Mouse (Mus musculus): ENCODE data around the gene Ngfr. TPM values are rescaled to one million over a fixed set of nuclear protein-coding genes. Genes with fewer than 3 reads are reported as not detected.

Gene Ngfr
- polyA plus RNA-seq, 1 experiment from 2014 or later, result 17.6 TPM

GRCm38 (mm10) chr11:95528231-95528630 is 59.3 kb downstream of the Ngfr start:
- H3K4me1 ChIP-seq (replicated peaks; ENCODE audit: control insufficient read depth, insufficient read depth, low read length), result no peaks in the 10 kb centered on the region
- DNase-seq (ENCODE audit: low spot score) (no peak), ATAC-seq (replicated peaks; ENCODE audit: low FRiP score, low TSS enrichment, low read depth) (no peak)
- H3K27ac ChIP-seq (ENCODE audit: low read depth), result no peak overlapping the region
- no peak overlapping the region for H3K4me2 ChIP-seq (ENCODE audit: low read length)
- 0 out of 2 replicates have a peak, but pooled peaks cover under 1% of the 10 kb centered on the region for H3K27me3 ChIP-seq (replicated peaks; ENCODE audit: control insufficient read depth, insufficient read depth, low read length)
- H3K9ac ChIP-seq (ENCODE audit: low read length), result no peak overlapping the region
- no peaks in the 10 kb centered on the region for H3K36me3 ChIP-seq (ENCODE audit: control insufficient read depth, insufficient read depth, low read length)
- H3K9me3 ChIP-seq (ENCODE audit: control insufficient read depth, low read length), result no peaks in the 10 kb centered on the region
- H3K4me3 ChIP-seq (ENCODE audit: low read depth, low read length), result no peak overlapping the region
- 80% methylated on average over 3 of the region's 3 CpGs for WGBS

DNA sequence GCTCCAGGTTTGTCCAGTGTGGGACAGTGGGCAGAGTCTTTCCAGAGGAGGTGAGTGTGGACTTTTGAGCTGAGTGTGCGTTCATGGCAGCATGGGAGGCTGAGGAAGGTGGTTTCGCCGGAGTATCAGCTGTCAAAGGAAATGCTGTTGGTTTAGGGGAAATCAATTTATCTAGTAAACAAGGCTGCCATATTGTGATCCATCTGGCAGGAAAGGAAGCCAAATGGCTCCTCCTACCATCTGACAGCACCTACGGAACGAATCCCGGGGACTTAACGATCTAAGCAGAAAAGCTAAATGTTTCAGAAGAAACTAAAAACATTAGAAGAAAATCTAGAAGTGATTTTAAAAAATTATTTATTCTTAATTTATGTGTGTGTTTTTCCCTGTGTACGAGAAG is 60.2 kb downstream of the Ngfr start:
- DNase-seq (ENCODE audit: low spot score) (no peak), ATAC-seq (replicated peaks; ENCODE audit: low FRiP score, low TSS enrichment, low read depth) (no peak)
- Histone ChIP-seq H3K27ac (ENCODE audit: low read depth) (no peak overlapping the region), H3K4me3 (ENCODE audit: low read depth, low read length) (no peak overlapping the region), H3K9me3 (ENCODE audit: control insufficient read depth, low read length) (no peaks in the 10 kb centered on the region), H3K4me1 (replicated peaks; ENCODE audit: control insufficient read depth, insufficient read depth, low read length) (no peaks in the 10 kb centered on the region), H3K4me2 (ENCODE audit: low read length) (no peak overlapping the region), H3K27me3 (replicated peaks; ENCODE audit: control insufficient read depth, insufficient read depth, low read length) (no peaks in the 10 kb centered on the region), H3K9ac (ENCODE audit: low read length) (no peak overlapping the region), H3K36me3 (ENCODE audit: control insufficient read depth, insufficient read depth, low read length) (no peaks in the 10 kb centered on the region)
- WGBS, result 86% methylated on average over 8 of the region's 8 CpGs

DNA sequence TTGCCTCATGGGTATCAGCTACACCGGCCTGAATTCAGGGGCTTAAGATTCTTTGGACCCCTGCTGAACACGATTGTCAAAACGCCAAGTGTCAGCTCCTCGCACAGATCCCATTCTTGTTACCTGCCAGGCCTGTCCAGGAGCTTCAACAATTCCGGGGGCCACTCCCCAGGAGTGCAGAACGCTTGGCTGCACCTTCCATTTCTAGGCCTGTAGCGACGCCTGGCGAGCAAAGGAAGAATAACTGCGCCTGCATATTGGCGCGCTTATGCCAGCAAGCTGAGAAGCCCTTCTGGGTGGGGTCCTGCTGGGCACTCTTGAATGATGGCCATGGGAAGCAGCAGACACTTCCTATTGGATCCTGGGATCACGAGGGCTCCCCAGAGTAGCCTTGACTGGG is 66.0 kb downstream of the Ngfr start:
- no peaks in the 10 kb centered on the region for H3K9me3 ChIP-seq (ENCODE audit: control insufficient read depth, low read length)

GRCm38 (mm10) chr11:95520456-95521072 is 67.0 kb downstream of the Ngfr start:
- no peak overlapping the region for H3K9ac ChIP-seq (ENCODE audit: low read length)
- WGBS, result 6% methylated on average over 27 of the region's 27 CpGs

More for the DNA sequence above, 66.0 kb downstream of the Ngfr start:
- peak overlapping the region; percentile 15 for H3K4me3 ChIP-seq (ENCODE audit: low read depth, low read length)
- 2% methylated on average over 13 of the region's 13 CpGs for WGBS
- ATAC-seq (replicated peaks; ENCODE audit: low FRiP score, low TSS enrichment, low read depth), result peak; percentile 26; the same call in 1 of the 2 replicates
- peak overlapping the region; percentile 42 for H3K4me2 ChIP-seq (ENCODE audit: low read length)
- H3K27ac ChIP-seq (ENCODE audit: low read depth), result no peak overlapping the region
- peak; percentile 89 for DNase-seq (ENCODE audit: low spot score)
- H3K4me1 ChIP-seq (replicated peaks; ENCODE audit: control insufficient read depth, insufficient read depth, low read length), result peaks cover 6% of the 10 kb centered on the region; the same call in 1 of the 2 replicates
- peaks cover 6% of the 10 kb centered on the region; the same call in 1 of the 2 replicates for H3K27me3 ChIP-seq (replicated peaks; ENCODE audit: control insufficient read depth, insufficient read depth, low read length)
- H3K9ac ChIP-seq (ENCODE audit: low read length), result no peak overlapping the region
- H3K36me3 ChIP-seq (ENCODE audit: control insufficient read depth, insufficient read depth, low read length), result no peaks in the 10 kb centered on the region

GRCm38 (mm10) chr11:95519996-95520395 is 67.5 kb downstream of the Ngfr start:
- Histone ChIP-seq H3K9ac (ENCODE audit: low read length) (no peak overlapping the region), H3K36me3 (ENCODE audit: control insufficient read depth, insufficient read depth, low read length) (no peaks in the 10 kb centered on the region), H3K4me2 (ENCODE audit: low read length) (no peak overlapping the region), H3K4me1 (replicated peaks; ENCODE audit: control insufficient read depth, insufficient read depth, low read length) (peaks cover 8% of the 10 kb centered on the region), H3K27me3 (replicated peaks; ENCODE audit: control insufficient read depth, insufficient read depth, low read length) (peaks cover 17% of the 10 kb centered on the region), H3K27ac (ENCODE audit: low read depth) (no peak overlapping the region), H3K4me3 (ENCODE audit: low read depth, low read length) (no peak overlapping the region), H3K9me3 (ENCODE audit: control insufficient read depth, low read length) (no peaks in the 10 kb centered on the region)
- DNase-seq (ENCODE audit: low spot score), result no peak
- ATAC-seq (replicated peaks; ENCODE audit: low FRiP score, low TSS enrichment, low read depth), result no peak
- 61% methylated on average over 3 of the region's 3 CpGs for WGBS

More at GRCm38 (mm10) chr11:95520456-95521072, 67.0 kb downstream of the Ngfr start:
- no peak overlapping the region for H3K27ac ChIP-seq (ENCODE audit: low read depth)
- peak overlapping the region; percentile 42 for H3K4me2 ChIP-seq (ENCODE audit: low read length)
- peak overlapping the region; percentile 21; the same call in 1 of the 2 replicates for H3K4me3 ChIP-seq (ENCODE audit: low read depth, low read length)
- ATAC-seq (replicated peaks; ENCODE audit: low FRiP score, low TSS enrichment, low read depth) (peak; percentile 70), DNase-seq (ENCODE audit: low spot score) (peak; percentile 93)
- H3K27me3 ChIP-seq (replicated peaks; ENCODE audit: control insufficient read depth, insufficient read depth, low read length), result peaks cover 11% of the 10 kb centered on the region
- no peaks in the 10 kb centered on the region for H3K36me3 ChIP-seq (ENCODE audit: control insufficient read depth, insufficient read depth, low read length)
- no peaks in the 10 kb centered on the region for H3K9me3 ChIP-seq (ENCODE audit: control insufficient read depth, low read length)
- peaks cover 8% of the 10 kb centered on the region for H3K4me1 ChIP-seq (replicated peaks; ENCODE audit: control insufficient read depth, insufficient read depth, low read length)

GRCm38 (mm10) chr11:95519299-95519698 is 68.2 kb downstream of the Ngfr start:
- Histone ChIP-seq H3K9ac (ENCODE audit: low read length) (no peak overlapping the region), H3K9me3 (ENCODE audit: control insufficient read depth, low read length) (no peaks in the 10 kb centered on the region), H3K27ac (ENCODE audit: low read depth) (no peak overlapping the region), H3K4me2 (ENCODE audit: low read length) (no peak overlapping the region), H3K27me3 (replicated peaks; ENCODE audit: control insufficient read depth, insufficient read depth, low read length) (peaks cover 24% of the 10 kb centered on the region), H3K4me3 (ENCODE audit: low read depth, low read length) (no peak overlapping the region), H3K36me3 (ENCODE audit: control insufficient read depth, insufficient read depth, low read length) (no peaks in the 10 kb centered on the region), H3K4me1 (replicated peaks; ENCODE audit: control insufficient read depth, insufficient read depth, low read length) (peaks cover 8% of the 10 kb centered on the region)
- DNase-seq (ENCODE audit: low spot score) (no peak), ATAC-seq (replicated peaks; ENCODE audit: low FRiP score, low TSS enrichment, low read depth) (no peak)
- 69% methylated on average over 10 of the region's 10 CpGs for WGBS

Other genes with a start within 250 kb of the Ngfr start
- 85.2 and 90.5 TPM in 2 replicates for gene Slc35b1, start 203.0 kb downstream of the Ngfr start, polyA plus RNA-seq (2014; fragmentation: Nextera tagmentation; extraction: Ambion mirVana)
- gene Spop, start 173.7 kb downstream of the Ngfr start, polyA plus RNA-seq (2014; fragmentation: Nextera tagmentation; extraction: Ambion mirVana), result 95.5 and 105 TPM in 2 replicates
- 0.68 and 0.74 TPM in 2 replicates for gene Nxph3, start 73.2 kb downstream of the Ngfr start, polyA plus RNA-seq (2014; fragmentation: Nextera tagmentation; extraction: Ambion mirVana)
- gene Phb, start 79.2 kb upstream of the Ngfr start, polyA plus RNA-seq (2014; fragmentation: Nextera tagmentation; extraction: Ambion mirVana), result 300 and 305 TPM in 2 replicates
- gene Zfp652, start 124.9 kb upstream of the Ngfr start, polyA plus RNA-seq (2014; fragmentation: Nextera tagmentation; extraction: Ambion mirVana), result 9.2 and 9.9 TPM in 2 replicates
- gene B130006D01Rik, start 135.9 kb upstream of the Ngfr start, polyA plus RNA-seq (2014; fragmentation: Nextera tagmentation; extraction: Ambion mirVana), result 1.1 and 2.0 TPM in 2 replicates
- gene Phospho1, start 236.8 kb upstream of the Ngfr start, polyA plus RNA-seq (2014; fragmentation: Nextera tagmentation; extraction: Ambion mirVana), result 0.39 TPM in 1 of 2 replicates, not detected in the other
- gene Gngt2, start 249.5 kb upstream of the Ngfr start, polyA plus RNA-seq (2014; fragmentation: Nextera tagmentation; extraction: Ambion mirVana), result 17.2 and 19.1 TPM in 2 replicates